Mouse (Mus musculus) spleen, adult 12 weeks (tissue): ENCODE data around the gene Zfyve19.

Experiments
- DNase-seq: peaks from one replicate; pipeline ENCODE4 v3.0.0; 2022; ENCODE audit warnings: low spot score

The Zfyve19 gene

DNA sequence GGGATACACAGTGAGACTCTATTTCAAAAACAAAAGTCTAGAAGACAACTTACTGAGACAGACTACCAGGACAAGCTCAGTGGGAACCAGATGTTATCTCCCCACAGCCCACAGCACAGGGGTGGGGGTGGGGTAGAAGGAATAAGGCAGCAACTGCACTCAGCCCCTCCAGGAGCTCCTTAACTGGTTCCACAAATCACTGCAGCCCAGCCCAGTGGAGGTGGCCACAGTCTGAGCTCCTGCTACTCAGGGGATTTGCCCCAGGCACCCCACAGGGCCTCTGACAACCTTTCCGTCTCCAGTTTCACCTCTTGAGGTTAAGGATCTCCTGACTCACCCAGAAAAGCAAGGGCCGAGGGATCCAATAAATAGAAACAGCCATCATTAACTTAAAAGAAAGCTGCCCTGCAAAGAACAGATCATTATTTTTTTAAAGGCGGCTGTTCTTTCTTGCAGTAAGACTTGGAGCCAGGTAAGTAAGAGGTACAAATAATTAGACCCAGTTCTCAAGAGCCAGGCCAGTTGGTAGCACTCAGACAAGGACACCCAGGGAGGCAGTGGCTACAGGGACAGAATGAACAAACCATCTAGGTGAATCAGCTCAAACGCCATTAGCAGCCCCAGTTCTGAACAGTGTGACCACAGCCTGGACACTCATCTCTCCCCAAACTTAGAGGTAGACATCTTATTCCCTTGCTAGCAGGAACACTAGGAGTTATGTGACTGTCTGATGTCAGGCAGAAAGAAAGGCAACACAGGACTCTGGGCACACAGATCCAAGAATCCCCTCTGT is 11.9 kb upstream of the Zfyve19 start:
- DNase-seq, result no peak

DNA sequence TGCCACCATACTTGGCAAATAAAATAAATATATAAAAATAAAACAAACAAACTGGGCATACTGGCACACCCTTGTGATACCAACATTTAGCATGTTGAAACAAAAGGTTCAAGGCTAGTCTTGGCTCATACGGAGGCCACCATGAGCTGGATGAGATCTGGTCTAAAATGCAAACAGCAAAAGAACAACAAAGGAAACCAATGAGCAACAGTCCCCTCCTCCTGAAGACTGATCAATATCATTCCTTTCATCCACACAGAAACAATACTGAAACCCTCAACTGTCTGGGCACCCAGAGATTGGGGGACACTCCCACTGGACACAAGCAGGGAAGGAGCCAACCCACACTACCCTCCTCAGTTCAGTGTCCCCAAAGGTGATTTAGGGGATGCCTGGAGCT is 10.9 kb upstream of the Zfyve19 start:
- DNase-seq, result no peak

DNA sequence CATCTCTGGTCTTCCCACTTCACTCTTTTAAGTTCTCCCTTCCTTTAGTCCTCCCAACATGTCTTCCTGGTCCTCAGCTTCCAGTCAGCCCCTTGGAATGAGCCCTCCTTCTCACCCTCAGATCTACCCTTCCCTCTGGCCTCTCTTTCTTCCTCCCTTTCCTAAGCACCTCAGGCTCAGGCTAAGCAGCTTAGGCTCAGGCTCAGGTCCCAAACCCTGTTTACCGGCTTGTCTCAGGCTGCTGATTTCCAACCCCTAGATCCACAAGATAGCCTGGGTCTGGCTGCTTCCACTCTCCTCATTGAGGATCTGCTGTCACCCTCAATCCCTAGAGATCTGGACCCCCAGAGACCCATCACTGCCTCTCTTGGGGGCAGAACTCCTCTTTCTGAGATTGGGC is 10.4 kb upstream of the Zfyve19 start:
- DNase-seq, result no peak

GRCm38 (mm10) chr2:119198934-119199333 is 9.5 kb upstream of the Zfyve19 start:
- DNase-seq, result no peak

DNA sequence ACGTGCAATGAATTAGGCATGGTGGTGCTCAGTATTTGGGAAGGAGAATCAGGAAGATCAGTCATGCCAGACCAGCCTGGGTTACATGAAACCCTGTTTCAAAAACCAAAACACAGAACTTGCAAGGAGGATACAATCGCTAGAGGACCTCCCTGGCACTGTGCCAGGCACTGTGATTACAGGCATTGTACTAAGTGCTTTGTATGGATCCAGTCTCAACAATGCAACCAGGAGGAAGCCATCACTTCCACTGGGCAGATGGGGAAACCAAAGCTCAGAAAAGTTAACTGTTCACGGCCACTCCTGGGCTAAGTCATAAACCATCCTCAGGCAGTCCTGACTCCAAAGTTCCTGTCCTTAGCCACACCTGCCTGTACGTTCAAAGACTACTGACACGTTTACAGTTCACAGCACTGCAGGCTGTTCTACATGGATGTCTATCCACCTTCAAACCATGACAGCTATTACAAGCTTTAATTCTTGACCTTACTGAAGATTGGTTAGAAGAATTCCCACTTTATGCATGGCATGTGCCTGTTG is 5.4 kb upstream of the Zfyve19 start:
- no peak for DNase-seq

- DNase-seq, result no peak
Observed at GRCm38 (mm10) chr2:119203871-119204460, 4.5 kb upstream of the Zfyve19 start.

GRCm38 (mm10) chr2:119207961-119208343 is 465 bp upstream of the Zfyve19 start:
- DNase-seq, result no peak

DNA sequence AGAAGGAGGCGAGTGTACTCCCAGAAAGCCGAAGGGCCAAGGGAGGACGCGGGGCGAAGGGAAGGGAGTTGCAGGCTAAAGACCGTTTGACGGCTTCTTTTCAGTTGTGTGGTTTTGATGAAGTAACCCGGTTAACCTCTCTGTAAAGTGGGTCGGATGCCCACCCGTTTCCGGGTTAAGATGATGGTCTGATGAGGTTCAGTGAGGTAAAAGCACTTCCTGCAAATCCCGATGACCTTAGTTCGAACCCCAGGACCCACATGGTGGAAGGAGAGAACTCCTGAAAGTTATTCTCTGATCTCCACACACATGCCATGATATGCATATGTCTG is 725 bp downstream of the Zfyve19 start:
- no peak for DNase-seq

GRCm38 (mm10) chr2:119229775-119230704 is 21.6 kb downstream of the Zfyve19 start, which contains the start of gene Ppp1r14d:
TSS of gene Ppp1r14d (minus strand) at chr2:119229906.
- DNase-seq, result no peak

- DNase-seq, result no peak
Observed at GRCm38 (mm10) chr2:119236682-119237209, 28.3 kb downstream of the Zfyve19 start.

- DNase-seq, result no peak
Observed at GRCm38 (mm10) chr2:119237210-119237870, 28.9 kb downstream of the Zfyve19 start, which contains the start of gene Spint1. TSS of gene Spint1 (plus strand) at chr2:119237362.

DNA sequence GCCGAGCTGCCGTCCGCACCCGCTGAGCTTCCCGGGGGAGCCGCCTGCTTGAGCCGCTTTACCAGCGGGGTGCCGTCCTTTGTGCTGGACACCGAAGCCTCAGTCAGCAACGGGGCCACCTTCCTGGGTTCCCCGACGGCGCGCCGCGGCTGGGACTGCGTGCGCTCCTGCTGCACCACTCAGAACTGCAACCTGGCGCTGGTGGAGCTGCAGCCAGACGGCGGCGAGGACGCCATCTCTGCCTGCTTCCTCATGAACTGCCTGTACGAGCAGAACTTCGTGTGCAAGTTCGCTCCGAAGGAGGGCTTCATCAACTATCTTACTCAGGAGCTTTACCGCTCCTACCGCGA is 29.4 kb downstream of the Zfyve19 start:
- DNase-seq, result no peak

DNA sequence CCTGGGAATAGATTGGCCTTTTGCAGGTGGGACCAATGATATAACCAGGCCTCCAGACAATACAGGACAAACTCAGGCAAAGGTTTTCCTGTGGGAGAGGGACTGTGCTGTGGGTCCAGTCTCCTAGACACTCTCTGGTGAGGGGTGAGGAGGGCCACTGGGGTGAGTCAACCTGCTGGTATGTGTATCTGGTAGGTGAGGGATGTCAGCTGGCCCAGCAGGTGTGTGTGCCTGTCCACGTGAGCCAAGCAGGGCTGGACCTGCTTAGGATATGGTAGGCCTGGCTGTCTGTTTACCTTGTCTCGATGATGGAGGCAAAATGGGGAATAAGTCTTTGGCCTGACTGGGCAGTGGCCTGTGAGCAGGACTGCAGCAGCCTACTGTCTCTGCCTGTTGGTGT is 30.3 kb downstream of the Zfyve19 start:
- no peak for DNase-seq

- no peak for DNase-seq
Observed at GRCm38 (mm10) chr2:119240075-119240818, 31.8 kb downstream of the Zfyve19 start.

DNA sequence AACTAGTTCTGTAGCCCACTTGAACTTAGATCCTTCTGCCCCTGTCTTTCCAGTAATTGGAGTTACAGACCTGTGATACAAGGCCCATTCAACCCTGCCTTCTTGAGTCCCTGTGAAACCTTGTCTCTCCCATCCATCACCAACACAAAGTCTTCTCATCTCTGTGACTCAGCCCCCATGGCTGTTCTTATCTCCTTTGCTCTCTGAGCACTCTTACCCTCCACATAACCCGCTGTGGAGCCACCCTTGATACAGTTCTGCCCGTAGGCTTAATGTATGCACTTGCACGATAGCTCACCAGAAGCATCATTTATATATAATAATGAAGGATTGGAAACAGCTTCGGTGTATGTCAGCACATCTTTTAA is 32.4 kb downstream of the Zfyve19 start:
- no peak for DNase-seq

DNA sequence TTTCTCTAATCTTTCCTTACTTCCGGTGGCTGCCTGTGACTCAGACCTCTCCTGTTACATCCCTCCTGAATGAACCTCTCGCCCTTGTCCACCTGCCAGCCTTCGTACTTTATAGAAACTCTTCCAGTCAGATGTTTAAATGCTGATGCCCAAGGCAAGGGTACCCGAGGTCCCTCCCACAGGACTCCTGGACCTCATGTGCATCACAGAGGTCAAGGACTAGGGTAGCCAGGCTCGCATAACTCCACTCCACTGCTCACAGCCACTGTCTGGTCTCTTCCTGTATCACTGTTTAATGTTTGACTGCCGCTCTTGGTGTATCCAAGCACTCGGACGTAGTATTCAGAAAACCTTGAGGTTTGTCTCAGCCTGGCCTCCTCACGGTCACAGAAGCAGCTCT is 34.1 kb downstream of the Zfyve19 start:
- no peak for DNase-seq

GRCm38 (mm10) chr2:119245246-119245645 is 36.8 kb downstream of the Zfyve19 start:
- DNase-seq, result no peak

DNA sequence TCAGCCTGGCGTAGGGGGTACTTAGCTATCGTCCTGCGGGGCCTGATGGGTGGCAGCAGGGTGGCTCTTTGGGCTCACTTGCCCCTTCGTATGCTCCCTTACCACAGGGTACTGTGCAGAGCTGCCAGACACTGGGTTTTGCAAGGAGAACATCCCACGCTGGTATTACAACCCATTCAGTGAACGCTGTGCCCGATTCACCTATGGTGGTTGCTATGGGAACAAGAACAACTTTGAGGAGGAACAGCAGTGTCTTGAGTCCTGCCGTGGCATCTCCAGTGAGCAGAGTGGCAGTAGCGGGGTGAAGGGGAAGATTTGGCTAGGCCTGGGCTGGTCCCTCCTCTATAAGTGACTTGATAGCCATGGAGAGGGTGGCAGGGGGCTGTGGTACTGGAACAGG is 39.5 kb downstream of the Zfyve19 start:
- DNase-seq, result no peak

DNA sequence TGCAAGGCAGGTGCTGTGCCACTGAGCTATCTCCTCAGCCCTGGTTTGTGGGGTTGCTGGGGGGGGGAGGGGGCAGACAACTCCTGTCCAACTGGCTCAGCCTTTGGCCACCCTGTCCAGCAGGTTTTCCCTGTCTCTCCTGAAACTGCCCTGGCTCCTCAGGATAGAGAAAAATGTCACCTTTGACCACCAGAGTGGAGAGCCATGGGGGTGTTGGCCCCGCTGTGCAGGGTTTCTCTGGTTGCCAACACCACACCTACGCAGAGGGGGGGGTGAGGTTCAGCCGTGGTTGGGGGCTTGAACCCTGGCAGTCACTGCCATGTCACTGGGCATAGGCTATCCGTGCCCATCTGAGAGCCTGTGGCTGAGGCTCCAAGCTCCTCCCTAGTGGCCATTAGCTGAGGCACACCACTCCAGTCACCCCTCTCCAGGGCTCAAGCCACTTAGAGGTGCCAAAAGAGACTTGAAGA is 41.2 kb downstream of the Zfyve19 start:
- no peak for DNase-seq

GRCm38 (mm10) chr2:119250377-119250776 is 42.0 kb downstream of the Zfyve19 start:
- DNase-seq, result no peak
